Mouse (Mus musculus): ENCODE data around the gene Sh3bp5.

Gene Sh3bp5

DNA sequence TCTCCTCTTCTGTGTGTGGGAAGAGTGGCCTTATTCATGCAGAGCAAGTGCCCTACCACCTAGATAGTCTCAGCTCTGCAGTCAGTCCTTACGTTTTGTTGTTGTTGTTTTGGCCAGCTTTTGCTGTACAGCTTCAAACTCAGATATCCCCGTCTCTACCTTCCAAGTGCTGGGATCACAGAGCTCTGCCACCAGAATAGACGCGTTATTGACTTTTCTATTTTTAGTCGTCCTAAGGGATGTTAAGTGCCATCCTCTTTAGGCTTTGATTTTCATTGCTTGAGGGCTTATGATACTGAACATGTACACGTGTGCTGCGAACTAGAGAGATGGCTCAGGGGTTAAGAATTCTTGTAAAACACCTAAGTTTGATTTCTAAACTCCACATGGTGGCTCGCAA lies 92.6 kb downstream of the Sh3bp5 start:
- 64% methylated on average over 8 of the region's 8 CpGs for WGBS

DNA sequence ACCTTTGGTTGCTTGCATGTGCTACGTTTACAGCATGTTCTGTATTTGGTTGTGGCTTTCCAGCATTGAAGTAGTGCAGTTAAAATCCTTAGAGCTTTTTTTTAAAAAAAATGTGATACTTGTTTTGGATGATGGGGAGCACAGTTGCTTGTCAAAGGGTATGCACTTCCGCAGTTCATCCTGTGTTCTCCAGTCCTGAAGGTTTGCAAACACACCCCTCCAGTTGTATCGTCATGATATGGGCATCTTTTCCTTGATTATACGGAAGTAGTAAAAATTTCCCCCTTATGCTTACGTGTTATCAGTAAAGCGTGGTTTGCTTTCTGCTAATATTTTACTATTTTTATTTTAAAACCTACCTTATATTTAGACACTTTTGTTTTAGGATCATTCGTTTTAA lies 98.5 kb downstream of the Sh3bp5 start:
- 14% methylated on average over 7 of the region's 7 CpGs for WGBS

DNA sequence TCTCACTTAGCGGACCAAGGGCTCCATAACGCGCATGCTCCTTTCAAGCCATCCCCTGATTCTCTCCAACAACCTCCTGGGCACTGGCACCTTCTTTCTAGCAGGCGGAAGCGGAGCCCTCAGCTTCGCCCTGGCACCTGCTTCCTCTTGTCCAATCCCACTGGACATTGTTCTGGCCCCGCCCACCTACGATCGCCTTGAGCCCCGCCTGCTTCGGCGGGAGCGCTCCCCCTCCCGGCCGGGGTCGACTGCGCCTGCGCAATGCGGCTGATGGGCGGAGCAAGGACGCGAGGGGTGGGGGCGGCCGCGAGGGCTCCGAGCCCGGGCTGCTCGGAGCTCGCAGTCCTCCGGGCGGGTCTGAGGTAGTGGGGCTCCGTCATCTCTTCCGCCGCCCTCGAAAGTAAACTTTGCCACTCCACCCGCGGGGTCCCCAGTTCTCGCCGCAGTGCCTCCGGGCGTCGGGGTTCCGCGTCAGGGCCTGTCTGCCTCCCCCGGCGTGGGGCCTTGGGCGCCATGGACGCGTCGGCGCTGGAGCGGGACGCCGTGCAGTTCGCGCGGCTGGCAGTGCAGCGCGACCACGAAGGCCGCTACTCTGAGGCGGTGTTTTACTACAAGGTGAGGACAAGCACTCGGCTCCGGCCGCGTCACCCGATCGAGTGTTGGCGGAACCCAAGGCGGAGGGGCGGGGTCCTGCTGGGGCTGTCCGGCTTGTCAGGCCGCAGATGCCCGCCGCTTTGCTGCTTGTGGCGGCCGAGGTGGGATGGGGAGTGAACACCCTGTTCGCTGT lies 99.3 kb downstream of the Sh3bp5 start, which contains the start of gene Capn7:
Capn7 (plus strand) TSS at position 270 of the 787 bp plus-strand sequence.
- under 1% methylated on average over 78 of the region's 78 CpGs for WGBS

DNA sequence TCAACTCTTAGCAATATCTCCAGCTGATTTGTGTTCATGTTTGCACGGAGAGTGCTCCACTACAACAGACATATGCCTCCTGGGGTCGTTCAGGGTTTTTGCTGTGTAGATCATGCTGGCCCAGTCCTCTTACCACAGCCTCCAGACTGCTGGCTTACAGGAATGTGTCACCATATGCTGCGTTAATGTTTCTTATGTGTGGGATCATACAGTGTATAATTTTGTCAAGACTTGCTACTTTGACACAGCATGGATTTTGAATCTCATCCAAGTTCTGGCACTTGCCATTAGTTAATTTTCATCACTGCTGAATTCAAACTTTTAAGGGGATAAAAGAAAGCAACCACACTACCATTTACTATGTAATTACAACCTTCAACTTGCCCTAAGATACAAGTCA lies 100.1 kb downstream of the Sh3bp5 start:
- WGBS = 29% methylated on average over 3 of the region's 3 CpGs

DNA sequence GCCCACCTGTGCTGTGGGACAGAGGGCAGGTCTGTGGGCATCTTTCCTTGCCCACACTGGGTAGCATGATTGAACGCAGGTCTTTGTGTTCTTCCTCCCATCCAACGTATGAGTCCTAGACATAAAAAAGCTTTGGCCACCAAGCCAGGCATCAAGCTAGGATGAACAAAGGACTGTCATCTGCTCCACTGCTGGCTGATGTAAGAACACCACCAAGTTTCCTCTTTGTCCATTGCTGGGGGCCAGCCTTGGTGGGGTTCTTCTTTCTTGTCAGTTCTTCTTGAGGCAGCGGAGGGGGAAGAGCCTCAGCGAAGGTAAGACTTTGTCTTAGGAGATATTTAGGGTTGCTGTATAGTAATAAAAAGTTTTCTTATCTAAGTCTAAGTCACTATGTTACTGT lies 104.9 kb downstream of the Sh3bp5 start:
- 80% methylated on average over 4 of the region's 4 CpGs for WGBS

GRCm38 (mm10) chr14:31329741-31330140 lies 106.1 kb downstream of the Sh3bp5 start:
- WGBS = 70% methylated on average over 2 of the region's 2 CpGs

DNA sequence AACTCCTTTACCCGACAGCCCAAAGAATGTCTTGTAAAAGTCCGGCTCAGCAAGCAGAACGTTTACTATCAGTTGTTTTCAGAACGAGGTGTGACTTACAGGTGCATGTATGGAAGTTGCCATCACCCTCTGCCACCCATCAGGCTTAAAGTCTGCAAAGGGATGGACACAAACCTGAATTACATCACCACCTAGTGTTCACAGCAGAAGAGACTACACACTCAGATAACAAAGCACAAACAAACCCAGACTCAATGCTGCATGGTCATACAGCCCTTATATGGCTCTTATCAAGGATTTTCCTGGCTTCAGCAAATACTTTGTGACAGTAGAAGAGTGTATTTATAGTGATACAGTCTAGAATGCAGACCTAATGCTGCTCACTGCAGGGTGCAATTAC lies 108.2 kb downstream of the Sh3bp5 start:
- 75% methylated on average over 4 of the region's 4 CpGs for WGBS

- WGBS = 98% methylated on average over 1 of the region's 1 CpGs
Measured at GRCm38 (mm10) chr14:31327196-31327595, 108.7 kb downstream of the Sh3bp5 start.

DNA sequence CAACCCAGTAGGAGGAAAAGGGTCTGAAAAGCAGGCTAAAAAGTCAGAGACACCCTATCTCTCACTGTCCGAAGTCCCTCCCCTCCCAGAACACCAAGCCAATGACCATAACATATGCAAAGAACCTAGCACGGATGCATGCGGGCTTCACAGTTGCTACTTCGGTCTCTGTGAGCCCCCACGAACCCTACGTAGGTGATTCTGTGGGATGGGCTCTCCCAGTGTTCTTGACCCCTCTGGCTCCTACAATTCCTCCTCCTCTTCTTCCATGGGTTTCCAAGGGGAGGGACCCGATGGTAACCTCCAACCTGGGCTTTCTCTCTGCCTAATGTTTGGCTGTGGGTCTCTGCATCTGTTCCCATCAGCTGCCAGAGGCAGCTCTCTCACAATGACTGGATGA lies 109.1 kb downstream of the Sh3bp5 start:
- WGBS = 90% methylated on average over 7 of the region's 7 CpGs

DNA sequence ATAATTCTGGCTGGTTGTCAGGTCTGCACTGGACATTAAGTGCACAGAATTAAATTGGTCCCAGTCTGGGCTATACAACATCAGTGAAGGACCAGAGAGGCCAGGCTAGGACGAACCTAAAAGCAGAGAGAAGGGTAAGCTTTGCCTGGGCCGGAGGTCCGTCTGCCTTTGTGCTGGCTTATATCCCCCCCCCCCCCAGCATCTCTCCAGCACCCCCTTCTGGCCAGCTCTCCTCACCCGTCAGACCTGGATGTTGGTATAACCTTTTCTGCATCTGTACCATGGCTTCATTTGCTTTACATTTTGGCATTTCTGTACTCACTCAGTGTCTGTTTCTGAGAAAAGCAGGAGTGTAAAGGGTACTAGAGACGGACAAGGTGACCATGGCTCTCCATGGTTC lies 110.3 kb downstream of the Sh3bp5 start:
- WGBS = 66% methylated on average over 5 of the region's 5 CpGs

DNA sequence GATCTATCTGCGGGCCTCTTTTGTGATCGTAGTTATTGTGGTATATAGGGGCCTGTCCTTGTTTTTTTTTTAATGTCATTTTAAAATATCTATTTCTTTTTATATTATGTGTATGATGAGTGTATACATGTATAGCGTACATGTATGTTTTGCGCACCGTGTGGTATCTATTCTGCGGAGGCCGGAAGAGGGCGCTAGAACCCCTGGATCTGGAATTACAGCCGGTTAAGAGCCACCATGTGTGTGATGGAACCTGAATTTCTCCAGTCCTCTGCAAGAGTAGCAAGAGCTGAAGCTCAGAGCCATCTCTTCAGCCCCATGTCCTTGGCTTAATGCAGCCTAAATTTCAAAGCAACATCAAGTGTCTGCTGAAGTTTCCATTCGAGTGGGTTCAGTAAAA lies 111.0 kb downstream of the Sh3bp5 start:
- WGBS = 77% methylated on average over 10 of the region's 10 CpGs

DNA sequence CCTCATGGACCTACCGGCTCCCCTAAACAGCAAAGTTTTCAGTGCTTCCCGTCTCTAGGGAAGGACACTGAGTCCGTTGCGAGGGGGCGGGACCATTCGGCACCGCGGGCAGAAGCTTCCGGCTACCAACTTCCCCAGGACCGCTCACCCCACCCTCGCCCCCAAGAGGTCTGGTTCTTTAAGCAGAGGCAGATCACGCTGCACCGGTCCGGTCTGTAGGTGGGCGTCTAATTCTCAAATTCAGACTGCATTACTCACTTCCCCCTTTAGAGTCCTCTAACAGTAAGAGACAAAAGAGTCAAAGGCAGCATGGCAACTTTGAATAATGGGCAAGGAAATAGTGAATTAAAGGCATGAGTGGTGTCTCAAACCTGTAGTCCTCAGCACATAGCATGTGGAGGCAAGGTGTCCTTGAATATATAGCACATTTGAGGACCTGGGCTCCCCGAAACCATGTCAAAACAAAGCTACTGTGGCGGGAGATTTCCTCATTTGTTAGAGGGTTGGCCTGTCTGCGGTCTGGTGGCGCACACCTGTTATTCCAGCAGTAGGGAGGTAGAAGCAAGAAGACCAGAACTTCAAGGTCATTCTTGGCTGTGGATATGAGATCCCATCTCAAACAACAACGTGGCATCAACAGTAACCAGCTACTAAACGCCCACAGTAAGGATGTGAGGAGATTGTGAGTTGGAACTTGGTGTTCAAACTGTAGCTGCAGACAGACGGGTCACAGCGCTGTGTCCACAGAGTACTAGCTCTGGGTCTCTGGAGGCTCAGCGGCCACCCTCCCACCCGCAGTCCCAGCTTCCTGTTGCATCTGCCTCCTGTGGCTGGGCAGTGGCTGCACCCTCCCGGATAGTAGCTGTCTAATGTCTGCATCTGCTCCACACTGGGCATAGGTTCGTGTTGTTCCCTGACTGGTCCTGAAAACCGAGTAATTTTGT lies 111.8 kb downstream of the Sh3bp5 start, which contains the start of gene Dnah1:
Dnah1 (minus strand) TSS at position 48 of the 944 bp plus-strand sequence.
- 33% methylated on average over 28 of the region's 28 CpGs for WGBS

GRCm38 (mm10) chr14:31323189-31323588 lies 112.7 kb downstream of the Sh3bp5 start:
- 69% methylated on average over 4 of the region's 4 CpGs for WGBS

DNA sequence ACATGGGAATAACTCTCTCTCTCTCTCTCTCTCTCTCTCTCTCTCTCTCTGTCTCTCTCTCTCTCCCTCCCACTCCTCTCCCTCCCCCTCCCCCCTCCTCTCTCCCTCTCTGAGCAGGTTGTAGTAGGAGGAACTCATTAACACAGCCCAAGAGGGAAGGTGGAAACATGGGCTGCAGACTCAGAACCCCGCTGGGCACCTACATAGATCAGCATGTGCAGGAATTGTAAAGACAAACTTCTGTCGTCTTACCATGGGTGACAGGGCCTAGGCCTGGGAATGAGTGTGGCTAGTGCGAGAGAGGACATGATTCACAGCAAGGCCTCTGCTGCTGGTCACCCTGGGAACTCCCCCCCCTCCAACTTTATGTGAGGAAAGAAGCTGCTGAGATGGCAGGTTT lies 113.7 kb downstream of the Sh3bp5 start:
- 63% methylated on average over 3 of the region's 3 CpGs for WGBS

DNA sequence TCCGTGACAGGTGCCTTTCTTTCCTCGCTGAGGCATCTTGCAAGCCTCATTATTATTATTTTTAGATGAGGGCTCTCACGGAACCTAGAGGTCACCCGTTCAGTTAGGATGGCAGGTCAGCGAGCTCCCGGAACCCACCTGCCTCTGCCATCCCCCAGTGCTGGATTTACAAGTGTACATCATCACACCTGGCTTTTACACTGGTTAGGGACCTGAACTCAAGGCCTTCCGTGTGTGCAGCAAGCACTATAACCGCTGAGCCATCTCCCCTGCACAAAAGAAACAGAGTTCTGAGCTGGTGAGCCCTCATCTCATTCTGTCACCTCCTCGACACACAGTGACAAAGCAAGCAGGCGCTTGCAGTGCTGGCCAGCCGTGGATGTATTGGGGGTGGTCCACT lies 114.7 kb downstream of the Sh3bp5 start:
- WGBS = 94% methylated on average over 11 of the region's 11 CpGs

DNA sequence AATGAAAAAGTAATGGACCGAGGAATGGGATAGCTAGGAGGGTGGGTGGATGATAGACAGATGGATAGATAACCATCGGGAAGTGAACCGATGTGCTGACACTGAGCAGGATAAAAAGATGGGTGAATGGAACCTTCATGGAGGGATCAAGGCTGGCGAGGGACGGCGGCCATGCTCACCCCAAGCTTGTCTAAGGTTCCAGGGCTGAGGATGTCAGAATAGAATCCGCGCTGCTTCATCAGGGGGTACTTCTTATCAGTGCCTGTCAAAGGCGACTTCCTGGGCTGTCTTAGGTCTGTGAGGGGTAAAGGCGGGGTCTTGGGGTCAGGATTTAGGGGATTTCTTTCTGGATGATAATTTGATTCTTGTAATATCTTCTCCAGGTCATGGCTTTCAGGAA lies 116.3 kb downstream of the Sh3bp5 start:
- WGBS = 92% methylated on average over 10 of the region's 10 CpGs

GRCm38 (mm10) chr14:31317754-31318153 lies 118.1 kb downstream of the Sh3bp5 start:
- WGBS = 96% methylated on average over 3 of the region's 3 CpGs

DNA sequence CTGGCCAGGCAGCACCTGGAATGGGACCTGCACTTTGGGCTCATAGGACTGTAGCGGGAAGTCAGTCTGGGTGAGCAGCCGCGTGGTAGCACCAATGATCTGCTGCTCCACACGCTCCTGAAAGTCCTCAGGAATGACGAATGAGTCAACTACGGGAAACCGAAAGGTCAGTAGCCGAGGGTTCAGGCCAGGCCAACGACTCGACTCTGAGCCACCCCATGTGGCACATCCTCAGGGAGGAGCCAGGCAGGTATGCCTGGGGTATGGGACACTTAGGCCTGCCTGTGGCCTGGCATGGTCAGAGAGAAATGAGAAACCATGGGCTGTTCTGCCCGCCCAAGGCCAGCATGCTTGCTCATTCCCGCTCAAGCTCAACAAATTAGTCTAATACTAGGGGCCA lies 119.3 kb downstream of the Sh3bp5 start:
- 92% methylated on average over 12 of the region's 12 CpGs for WGBS

DNA sequence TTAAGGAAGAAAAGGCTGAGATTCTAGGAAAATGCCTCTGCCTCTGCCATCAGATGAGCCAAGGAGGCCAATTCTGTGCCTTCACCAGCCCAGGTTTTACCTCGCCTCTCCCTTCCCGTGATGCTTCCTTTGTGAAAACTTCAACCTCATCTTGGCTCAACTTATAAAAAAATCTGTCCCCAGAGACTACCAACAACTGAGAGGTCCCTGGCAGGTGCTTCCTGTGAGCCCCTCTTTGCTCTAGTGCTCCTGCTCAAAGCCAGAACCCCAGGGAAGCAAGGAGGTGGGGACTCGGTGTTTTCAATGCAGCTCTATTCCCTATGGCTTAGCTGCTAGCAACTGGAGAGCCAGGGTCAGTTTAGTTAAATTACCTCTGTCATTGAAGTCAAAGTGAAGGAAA lies 122.7 kb downstream of the Sh3bp5 start:
- 67% methylated on average over 3 of the region's 3 CpGs for WGBS

All from cerebral cortex, adult 2 months (tissue).